Mouse (Mus musculus) olfactory bulb, adult 2 months (tissue): ENCODE data around the gene Cckbr.

ENCODE experiments used
- CTCF ChIP-seq: fragments of 200-500 bp; IDR thresholded peaks from 2 replicates; pipeline ENCODE4 v1.5.1; 2012; ENCODE audit warnings: low read depth, mild to moderate bottlenecking, low read length, moderate library complexity; ENCODE audit not compliant: insufficient read depth
- POLR2A ChIP-seq: fragments of 200-500 bp; IDR thresholded peaks from 2 replicates; pipeline ENCODE4 v1.6.1; 2012; ENCODE audit warnings: mild to moderate bottlenecking, low read depth, low read length, moderate library complexity; ENCODE audit not compliant: insufficient read depth

DNA sequence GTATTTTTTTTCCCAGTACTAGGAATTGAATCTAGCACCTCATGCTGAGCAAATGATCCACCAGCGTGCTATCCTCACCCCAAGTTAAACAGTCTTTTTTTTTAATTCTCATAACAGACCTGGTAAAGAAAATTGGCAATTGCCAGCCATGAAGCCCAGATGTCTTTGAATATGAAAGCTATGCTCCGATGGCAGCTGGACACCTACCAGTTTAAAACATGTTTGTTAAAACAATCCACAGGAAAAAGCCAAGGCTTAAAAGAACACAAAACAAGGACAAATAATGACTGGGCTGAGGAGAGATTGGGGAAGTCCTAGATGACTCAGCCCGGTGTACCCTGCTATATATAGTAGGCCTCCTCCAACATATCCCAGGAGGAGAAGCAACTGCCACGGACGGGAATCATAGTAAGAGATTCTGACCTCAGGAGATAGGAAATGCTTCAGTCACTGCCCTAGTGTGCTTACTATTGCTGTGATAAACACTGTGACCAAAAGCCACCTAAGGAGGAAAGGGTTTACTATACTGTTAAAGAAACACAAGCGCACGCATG lies 49.9 kb downstream of the Cckbr start:
- TF ChIP-seq CTCF: no peak
- TF ChIP-seq POLR2A: no peak
